Mouse (Mus musculus) embryo, embryonic 9.5 days (tissue): ENCODE results near the gene Tsen54.
"Not testable (repeated sequence)": the region's sequence is repeated elsewhere in the genome, so short reads cannot be mapped to it uniquely, and the experiment has no call there.

ENCODE experiments used
- DNase-seq: peaks from one replicate; pipeline ENCODE4 v3.0.0-alpha.2; 2017; ENCODE audit errors: extremely low spot score

Tsen54 gene

DNA sequence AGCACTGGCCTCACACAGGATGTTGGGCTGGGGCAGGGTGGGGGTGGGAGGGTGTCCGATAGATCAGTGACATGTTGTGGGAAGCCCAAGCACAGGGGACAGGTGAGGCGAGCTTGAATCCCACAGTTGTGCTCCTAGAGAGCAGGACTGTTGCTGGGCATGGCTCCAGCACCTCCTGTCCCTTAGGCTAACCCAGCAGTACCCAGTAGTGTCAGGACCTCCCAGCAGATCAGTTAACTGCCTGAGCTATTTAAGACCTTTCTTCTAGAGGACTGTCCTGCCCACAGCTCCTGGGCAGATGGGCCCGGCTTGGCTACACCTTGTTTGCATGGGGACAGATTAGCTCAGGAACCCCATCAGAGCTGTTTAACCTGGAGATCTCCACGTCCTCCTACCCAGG, 14.5 kb downstream of the Tsen54 start:
- DNase-seq, result no peak

DNA sequence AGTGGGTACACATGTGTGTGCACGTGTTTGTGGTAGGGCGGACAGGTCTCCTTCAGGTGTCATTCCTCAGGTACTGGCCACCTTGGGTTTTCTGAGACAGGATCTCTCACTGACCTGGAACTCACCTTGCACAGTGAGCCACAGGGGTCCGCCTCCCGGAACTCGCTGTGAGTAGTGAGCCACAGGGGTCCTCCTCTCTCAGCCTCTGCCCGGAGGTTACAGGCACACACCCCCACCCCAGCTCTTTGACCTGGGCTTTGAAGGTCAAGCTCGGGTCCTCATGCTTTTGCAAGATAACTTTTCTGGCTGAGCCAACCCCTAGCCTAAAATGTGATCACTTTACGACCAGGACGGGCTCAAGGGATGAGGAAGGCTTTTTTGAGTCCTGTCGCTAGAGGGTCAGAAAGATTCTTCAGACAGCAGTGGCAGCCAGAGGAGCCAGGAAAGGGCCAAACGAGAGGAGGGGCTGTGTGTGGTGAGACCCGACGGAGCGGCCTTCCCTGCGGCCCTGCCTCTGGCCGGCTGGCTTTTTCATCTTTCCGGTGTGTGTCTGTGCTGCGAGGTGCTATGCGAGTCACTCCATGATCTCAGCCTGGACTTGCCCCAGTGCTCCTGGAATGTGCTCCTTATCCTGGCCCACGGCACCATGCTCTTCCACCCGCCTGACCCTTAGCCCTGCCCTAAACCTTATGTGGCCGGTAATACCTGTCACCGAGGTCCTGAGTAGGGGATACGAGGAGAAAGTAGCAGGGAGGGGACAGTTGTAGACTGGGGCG, 16.2 kb downstream of the Tsen54 start:
- DNase-seq, result peak; percentile 47

DNA sequence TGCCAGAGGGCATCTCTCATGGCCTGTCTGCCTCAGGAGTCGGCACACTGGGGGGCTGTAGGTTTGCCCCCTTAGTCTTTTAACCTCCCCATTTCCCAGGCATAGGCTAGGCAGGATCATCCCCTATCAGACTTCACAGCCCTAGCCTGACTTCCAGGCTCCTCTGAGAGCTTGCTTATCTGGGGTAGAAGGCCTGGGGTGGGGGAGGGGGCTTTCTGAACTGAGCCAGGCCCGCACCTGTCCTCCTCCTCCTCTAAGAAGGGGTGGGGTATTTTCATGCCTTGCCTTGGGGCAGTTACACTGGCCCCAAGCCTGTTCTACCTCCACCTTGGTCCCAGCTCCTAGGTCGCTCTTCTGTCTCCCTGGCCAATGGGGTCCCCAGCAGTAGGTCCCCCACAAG, 17.0 kb downstream of the Tsen54 start:
- DNase-seq, result no peak

DNA sequence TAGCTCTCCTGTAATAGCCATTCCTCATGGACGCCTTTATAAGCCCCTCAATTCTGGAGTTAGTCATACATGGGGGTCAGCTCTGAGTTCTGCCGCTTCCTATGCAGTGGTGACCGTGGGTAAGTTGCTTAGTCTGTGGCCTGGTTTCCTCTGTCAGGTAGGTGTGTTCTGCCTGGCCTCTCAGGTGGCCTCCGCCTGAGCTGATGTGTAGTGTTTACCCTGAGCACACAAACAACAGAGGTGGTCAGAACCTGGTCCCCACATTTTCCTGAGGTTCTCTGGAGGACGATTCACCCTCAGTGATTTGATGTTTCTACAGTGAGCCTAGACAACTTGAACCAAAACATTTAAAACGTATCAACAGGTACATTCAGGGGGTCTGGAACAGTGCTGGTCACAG, 17.5 kb downstream of the Tsen54 start:
- no peak for DNase-seq

DNA sequence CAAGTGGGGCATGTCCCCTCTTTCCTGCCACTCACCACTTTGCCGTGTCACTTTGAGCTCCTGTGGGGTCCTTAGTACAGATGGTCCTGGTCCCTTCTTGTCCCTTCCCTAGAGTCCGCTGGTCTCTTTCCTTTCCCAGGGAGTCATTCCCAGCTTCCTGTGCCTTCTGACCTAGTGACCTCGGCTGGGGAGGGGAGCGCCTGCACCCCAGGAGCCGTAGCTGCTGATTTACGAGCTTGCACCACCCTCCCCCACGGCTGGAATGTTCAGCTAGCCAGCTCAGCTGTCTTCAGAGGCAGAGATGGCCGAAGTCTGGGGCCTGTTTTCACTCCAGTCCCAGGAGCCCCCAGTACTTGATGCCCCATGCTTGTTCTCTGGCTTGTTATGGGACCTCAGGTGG, 18.0 kb downstream of the Tsen54 start:
- peak; percentile 77 for DNase-seq

DNA sequence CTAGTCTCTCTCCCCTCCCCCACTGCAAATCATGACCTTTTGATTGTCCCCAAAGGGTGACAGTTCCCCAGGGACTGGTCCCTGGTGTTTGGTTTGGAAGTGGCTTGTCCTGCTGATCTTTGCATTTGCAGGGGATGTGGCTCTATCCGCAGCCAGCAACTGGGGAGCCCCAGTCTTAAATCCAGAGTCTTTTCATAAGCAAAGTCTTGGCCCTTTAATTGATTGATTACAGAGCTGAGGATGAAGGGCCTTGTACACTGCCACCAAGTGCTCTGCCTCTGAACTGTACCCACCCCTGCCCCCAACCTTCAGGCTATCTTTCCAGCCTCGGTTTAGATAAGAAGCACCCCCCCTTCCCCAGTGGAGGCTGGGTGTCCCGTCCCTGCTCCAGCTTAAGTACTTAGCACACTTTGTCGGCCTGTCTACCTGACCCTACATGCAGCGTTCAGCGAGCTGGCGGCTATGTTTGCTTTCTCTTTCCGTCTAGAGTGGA, 18.5 kb downstream of the Tsen54 start:
- DNase-seq, result peak; percentile 62

DNA sequence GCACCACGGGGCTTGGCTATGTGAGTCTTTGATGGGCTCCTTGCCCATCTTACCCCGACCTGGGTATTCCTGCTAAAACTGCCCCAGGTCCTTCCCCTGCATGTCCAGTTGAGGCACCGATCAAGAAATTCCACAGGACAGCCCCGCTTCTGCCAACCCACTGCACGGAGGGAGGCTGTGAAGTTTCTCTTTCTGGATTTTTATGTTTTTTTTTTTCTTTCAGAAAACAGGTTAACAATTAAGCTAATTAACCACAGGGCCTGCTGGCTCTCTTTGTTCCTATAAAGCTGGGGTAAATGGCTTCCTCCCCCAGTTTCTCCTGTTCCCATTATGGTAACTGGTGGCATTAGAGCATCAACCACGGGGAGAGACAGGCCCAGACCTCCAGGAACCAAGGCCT, 19.5 kb downstream of the Tsen54 start:
- DNase-seq, result no peak

DNA sequence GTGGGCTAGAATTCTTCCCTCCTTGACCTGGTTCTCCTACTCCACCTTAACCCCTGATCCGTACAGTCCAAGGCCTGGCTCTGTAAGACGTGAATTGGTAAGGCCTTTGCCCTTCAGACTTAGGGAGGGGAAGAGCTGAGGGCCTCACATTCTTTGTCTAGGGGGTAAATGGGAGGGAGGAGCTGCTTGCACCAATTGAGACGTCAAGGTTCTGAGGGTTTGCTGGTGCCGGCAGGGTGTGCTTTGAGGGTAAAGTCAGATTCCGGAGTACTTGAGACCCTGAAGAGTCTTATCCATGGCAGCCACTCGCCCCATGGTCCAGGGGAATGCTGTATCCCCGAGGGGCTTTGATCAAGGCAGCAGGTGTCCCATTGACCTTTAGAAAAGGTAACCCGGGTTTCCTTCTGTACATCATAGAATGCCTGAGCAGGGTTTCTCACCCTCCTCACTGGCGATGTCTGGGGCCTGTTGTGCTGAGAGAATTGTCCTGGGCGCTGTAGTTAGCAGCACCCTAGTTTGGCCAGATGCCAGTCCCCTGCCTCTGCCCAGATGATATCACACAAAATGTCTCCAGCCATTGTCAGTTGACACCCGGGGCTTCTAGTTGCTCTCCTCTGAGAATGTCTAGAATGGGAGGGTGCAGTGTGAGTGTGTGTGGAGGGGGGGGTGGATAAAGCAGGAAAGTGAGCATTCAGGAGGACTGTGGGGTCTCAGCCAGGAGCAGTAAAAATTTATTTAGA, 22.3 kb downstream of the Tsen54 start:
- DNase-seq, result no peak

DNA sequence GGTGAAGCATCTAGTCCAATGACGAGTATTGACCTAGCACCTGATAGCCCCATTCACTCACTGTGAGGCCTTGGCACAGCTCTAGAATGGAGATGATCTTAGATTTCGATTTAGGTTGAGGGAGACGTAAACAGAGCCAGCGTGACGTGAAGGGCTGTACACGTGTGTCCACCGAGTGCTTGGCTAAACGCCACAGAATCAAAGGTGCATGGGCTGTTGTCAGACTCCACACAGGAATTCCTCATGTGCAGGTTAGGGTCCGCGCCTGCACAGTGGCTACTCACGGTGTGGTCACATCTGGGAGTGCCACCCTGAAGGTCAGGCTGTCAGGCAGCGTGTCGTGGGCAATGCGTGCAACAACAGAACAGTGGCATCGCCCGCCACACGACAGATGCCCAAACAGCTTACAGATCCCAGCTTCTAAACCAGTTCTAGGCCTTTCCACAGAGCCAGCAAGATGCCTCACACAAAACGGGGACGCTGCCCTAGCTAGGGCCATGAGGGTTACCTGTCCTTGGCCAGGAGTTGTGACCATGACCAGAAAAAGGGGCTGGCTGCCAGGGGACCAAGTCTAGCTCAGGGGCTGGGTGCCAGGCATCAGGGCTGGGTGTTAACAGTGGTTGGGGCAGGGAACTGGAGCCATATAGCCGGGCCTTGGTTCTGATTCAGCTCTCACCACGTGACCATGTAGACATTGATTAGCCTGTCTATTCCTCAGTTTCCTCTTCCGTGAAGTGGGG, 23.3 kb downstream of the Tsen54 start:
- no peak for DNase-seq

DNA sequence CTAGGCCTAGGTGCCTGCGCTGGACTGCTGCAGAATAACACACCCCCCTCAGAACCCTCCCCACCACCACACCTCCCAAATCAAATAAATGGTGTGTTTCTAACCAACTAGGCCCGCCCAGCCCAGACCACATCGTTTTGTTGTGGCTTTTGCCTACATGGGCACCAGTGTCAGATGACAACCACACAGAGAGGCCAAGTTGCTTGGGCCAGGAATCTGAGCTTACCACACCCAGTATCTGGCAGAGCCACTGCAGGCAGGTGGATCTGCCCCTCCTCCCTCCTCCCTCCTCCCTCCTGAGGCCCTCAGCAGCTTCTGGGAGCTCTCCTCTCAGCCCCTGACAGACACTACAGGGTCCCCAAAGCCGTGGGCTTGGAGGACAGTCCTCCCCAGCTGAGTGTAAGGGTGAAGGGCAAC, 24.4 kb downstream of the Tsen54 start:
- DNase-seq, result no peak

DNA sequence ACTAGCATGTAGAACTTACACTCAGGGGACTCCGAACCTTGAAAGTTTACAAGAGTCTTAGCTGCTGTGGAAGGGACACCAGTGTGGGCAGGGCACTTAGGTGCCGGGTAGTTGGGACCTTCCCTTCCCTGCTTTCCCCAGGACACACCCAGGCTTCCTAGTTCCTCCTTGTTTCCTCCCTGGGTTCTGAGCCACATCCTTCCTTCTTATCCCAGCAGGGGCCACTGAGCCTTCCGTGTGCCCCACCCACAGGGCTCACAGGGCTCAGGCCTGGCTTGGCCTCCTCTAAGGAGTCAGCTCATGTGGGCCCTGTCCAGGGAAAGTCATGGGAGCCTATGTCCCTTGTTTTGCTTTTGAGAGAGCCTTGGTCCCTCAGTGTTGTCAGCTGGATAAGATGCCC, 25.2 kb downstream of the Tsen54 start:
- no peak for DNase-seq

DNA sequence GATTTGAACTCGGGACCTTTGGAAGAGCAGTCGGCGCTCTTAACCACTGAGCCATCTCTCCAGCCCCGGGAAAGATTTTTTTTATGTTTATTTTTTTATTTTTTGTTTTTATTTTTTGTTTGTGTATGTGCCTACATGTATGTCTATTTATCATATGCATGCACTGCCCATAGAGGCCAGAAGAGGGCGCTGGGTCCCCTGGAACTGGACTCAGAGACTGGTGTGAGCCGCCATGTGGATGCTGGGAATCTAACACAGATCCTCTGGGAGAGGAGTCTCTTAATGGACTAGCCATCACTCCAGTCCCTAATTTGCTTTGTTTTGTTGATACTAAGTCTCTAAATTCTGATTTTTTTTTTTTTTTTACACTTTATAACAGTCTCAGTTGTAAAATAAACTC, 26.5 kb downstream of the Tsen54 start:
- DNase-seq, result no peak

DNA sequence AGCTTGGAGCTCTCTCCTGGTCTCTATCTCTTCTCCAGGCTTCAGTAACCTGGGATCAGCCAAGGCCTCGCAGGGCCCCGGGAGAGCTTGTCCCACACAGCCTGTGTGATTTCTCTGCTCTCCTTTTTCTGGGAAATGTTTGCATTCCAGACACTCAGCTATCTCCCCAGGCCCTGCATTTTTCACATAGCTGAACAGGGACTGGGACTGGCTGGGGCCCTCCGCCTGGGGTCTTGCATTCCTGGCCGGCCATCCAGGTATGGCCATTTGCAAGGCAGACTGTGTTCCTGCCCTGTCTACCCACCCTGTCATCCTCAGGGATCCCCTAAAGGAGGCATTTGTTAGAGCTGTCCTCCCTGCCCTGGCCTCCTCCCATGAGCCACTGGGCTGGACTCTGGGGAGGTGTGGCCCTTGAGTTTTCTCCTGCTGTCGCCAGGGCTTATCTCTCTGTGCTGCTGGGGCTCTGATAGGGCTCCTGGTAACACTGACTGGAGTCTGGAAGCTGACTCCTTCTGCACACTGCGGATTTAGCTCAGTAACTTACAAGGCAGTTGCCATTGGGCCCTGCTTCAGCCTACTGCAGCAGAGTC, 27.5 kb downstream of the Tsen54 start:
- peak; percentile 64 for DNase-seq

DNA sequence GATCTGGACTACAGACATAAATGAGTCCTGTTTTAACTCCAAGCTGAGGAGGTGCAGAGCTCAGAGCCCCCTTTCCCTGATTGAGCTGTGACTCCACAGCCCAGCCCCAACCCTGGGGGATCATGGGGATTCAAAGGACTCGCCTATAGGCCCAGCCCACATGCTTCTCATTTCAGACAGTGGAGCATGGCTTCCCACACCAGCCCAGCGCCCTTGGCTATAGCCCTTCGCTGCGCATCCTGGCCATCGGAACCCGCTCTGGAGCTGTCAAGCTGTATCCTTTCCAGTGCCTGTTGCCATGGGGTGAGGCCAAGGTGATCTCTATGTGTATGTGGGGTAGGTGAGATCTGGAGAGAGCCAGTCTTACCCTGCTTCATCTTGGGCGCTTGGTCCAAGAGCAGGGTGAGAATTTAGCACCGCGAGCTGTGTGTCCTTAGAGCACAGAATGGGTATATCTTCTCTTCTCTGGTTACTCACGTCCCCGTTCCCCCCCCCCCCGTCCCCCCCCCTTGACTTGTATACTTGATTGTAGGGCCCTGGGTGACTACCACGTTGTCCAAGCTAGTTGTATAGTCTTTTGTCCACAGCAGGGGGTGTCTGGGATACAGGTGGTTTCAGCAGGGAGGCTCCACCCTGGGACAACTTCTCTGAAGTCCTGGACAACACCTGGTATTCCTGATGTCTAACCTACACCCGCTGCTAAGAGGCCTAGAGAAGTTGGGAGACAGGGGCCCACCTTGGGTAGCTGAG, 28.8 kb downstream of the Tsen54 start:
- DNase-seq, result no peak

DNA sequence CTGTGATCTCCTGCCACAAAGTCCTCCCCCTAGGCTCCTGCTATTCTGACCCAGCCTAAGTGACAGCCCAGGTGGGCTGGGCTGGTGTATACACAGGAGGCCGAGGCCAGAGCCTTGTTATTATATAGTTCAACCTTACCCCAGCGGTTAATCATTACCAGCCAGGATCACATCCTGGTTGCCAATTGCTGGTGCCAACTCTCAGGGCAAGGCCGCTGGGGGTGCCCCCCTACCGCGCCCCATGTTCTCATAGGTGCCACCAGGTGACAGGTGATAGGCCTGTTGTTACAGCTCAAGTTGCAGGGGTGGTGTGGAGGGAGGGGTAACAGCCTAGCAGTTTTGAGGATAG, 29.3 kb downstream of the Tsen54 start:
- no peak for DNase-seq

DNA sequence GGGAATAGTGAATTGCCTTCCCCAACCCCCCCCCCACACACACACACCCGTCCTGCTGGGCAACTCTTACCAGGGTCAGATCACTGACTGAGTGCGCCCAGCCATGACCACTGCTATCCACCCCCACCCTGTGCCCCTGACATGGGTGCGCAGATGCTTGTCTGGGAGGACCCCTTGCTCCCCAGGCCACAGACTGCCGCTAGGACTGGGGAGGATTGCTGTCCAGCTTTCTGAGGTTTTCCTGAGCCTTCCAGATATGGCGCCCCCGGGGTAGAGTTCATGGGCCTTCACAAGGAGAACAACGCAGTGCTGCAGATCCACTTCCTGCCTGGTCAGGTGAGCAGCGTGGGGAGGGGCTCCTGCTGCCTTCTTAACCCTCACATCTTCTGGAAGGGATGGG, 29.7 kb downstream of the Tsen54 start:
- no peak for DNase-seq

DNA sequence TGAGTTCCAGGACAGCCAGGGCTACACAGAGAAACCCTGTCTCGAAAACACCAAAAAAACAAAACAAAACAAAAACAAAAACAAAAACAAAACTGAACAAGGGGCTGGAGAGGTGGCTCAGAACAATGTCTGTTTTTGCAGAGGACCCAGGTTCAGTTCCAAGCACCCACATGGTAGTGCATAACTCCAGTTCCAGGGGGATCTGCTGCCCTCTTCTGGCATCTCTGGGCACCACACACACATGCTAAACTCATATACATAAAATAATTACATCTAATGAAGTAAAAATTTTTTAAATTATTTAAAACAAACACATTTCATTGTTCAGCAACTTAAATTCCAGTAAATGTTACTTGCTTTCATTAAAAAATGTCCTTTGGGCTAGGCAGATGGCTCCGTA, 31.3 kb downstream of the Tsen54 start:
- no peak for DNase-seq

DNA sequence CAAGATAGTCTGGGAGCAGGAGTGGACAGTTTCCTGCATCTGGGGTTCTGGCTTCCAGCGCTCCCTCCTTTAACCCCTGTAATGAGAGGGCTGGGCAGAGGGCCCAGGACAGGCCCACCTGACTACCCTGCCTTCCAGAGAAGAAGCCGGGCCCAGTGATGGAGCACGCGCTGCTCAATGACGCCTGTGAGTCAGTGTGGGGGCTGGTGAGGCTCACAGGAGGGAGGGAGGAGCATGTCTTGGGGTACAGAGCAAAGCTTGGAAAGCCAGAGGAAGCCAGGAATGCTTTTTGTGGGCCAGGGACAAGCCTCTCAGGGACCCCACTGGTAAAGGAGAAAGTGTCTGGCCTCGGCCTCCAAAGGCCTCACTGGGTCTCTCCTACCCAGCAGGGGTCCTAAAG, 40.1 kb downstream of the Tsen54 start:
- DNase-seq, result no peak

DNA sequence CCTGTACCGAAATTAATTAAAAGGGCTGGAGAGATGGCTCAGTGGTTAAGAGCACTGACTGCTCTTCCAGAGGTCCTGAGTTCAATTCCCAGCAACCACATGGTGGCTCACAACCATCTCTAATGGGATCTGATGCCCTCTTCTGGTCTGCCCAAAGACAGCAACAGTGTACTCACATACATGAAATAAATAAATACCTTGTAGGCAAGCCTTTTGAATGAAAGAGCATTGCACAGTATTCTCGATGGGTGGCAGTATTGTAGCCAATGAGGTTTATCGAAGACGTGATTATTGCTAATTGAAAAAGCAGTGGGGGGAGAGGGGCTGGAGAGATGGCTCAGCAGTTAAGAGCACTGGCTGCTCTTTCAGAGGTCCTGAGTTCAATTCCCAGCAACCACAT, 42.6 kb downstream of the Tsen54 start:
- not testable (repeated sequence) for DNase-seq

DNA sequence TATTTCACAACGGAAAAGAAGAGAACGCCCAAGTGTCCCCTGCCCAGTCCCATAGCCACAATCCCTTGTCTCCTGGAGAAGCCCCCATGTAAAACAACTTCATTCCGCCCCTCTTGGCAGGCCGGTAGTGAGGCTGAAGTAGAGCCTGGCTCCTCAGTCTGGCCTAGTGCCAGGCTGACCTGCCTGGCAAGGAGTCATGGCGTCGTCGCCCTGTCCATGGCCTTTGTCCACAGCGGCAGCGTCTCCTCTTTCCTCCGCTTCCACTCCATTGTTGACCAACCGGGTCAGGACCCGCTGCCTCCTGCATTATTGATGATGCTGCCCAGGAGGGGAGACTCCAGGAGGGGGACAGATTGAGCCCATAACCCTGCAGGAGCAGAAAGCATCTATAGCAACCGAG, 43.4 kb downstream of the Tsen54 start:
- no peak for DNase-seq

DNA sequence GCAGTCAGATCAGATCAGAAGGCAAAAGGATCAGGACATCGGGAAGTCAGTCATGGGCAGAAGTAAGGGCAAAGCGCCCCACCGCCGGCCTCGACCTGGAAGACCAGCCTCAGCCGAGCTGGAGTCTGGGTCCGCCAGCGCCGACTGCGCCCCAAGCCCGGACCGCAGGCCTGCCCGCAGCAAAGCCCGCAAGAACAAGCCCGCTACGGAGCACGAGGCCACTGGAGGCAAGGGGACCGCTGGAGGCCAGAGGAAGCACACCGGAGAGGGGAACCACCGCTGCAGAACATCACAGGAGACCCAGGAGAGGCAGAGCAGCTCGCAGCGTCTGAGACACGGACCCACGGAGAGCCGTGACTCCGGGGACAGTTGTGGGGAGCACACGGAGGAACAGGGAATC, 43.8 kb downstream of the Tsen54 start, which contains the start of gene Myo15b:
Gene Myo15b (plus strand): TSS at position 53 of the 400 bp plus-strand sequence.
- peak; percentile 36 for DNase-seq
